Mouse (Mus musculus) embryo, embryonic 11 days (tissue): ENCODE measurements around the gene Gm21776.
"Not testable (repeated sequence)": the region's sequence is repeated elsewhere in the genome, so short reads cannot be mapped to it uniquely, and the experiment has no call there.

Experiments used
- DNase-seq: peaks from one replicate; pipeline ENCODE4 v3.0.0-alpha.2; 2015

The Gm21776 gene

GRCm38 (mm10) chrY:76378362-76378761 lies at the start of gene Gm21776:
Gene Gm21776 (plus strand): TSS chrY:76378662.
- DNase-seq = not testable (repeated sequence)
